Mouse (Mus musculus) embryonic facial prominence, embryonic 13.5 days (tissue): Measurements from ENCODE around the gene Gnl1. TPM values are rescaled to one million over a fixed set of nuclear protein-coding genes. Genes with fewer than 3 reads are reported as not detected.

ENCODE experiments used
- microRNA counts: library from miRNA; unstranded; fragments of <30 nt; microRNA quantifications from one replicate; lab custom pipeline; 2016
- microRNA-seq: library from miRNA; unstranded; fragments of <30 nt; microRNA quantifications from one replicate; pipeline ENCODE4, GENCODE M21; 2016
- polyA plus RNA-seq: library from polyadenylated mRNA; unstranded; fragments of >200 nt; fragmentation: Nextera tagmentation; extraction: Ambion mirVana; gene quantifications from 2 replicates; pipeline ENCODE4 v1.2.1, GENCODE M21; 2015

Gene Gnl1
- polyA plus RNA-seq, 1 experiment from 2014 or later: 64.8 TPM

MicroRNAs within 50 kb of the gene (microRNA counts, 519-probe panel; counts per million panel counts)
- 236 counts per million, percentile 44 among the panel's probes with 10 or more counts for microRNA mmu-miR-877 (lab: Ali Mortazavi, UCI)

Small RNAs within 50 kb of the gene (microRNA-seq; reads per million reads assigned to microRNA genes)
- gene Mir877: 48.3 reads per million, percentile 44 among the genes with 10 or more reads in this experiment

Other genes with a start within 250 kb of the Gnl1 start
- 20.1 and 27.7 TPM in 2 replicates for gene Ier3, start 158.2 kb upstream of the Gnl1 start, polyA plus RNA-seq
- gene Flot1, start 156.6 kb upstream of the Gnl1 start, polyA plus RNA-seq: 61.0 and 67.2 TPM in 2 replicates
- gene Tubb5, start 141.5 kb upstream of the Gnl1 start, polyA plus RNA-seq: 1,166 and 1,221 TPM in 2 replicates
- gene Mdc1, start 138.3 kb upstream of the Gnl1 start, polyA plus RNA-seq: 15.7 and 21.0 TPM in 2 replicates
- gene Nrm, start 118.5 kb upstream of the Gnl1 start, polyA plus RNA-seq: 49.0 and 53.5 TPM in 2 replicates
- gene Ppp1r18, start 114.3 kb upstream of the Gnl1 start, polyA plus RNA-seq: 23.7 and 25.4 TPM in 2 replicates
- gene Dhx16, start 100.0 kb upstream of the Gnl1 start, polyA plus RNA-seq: 40.9 and 53.5 TPM in 2 replicates
- gene 2310061I04Rik, start 82.4 kb upstream of the Gnl1 start, polyA plus RNA-seq: 24.7 and 30.1 TPM in 2 replicates
- gene Atat1, start 69.8 kb upstream of the Gnl1 start, polyA plus RNA-seq: 136 and 151 TPM in 2 replicates
- 60.2 and 69.9 TPM in 2 replicates for gene Mrps18b, start 63.5 kb upstream of the Gnl1 start, polyA plus RNA-seq
- gene Ppp1r10, start 63.4 kb upstream of the Gnl1 start, polyA plus RNA-seq: 40.1 and 44.3 TPM in 2 replicates
- gene Abcf1, start 10.1 kb upstream of the Gnl1 start, polyA plus RNA-seq: 109 and 110 TPM in 2 replicates
- 44.4 and 56.9 TPM in 2 replicates for gene Prr3, start 385 bp downstream of the Gnl1 start, polyA plus RNA-seq
- 3.9 and 4.3 TPM in 2 replicates for gene H2-T24, start 40.7 kb downstream of the Gnl1 start, polyA plus RNA-seq
- 18.8 and 21.6 TPM in 2 replicates for gene H2-T23, start 53.0 kb downstream of the Gnl1 start, polyA plus RNA-seq
- 20.1 and 21.0 TPM in 2 replicates for gene H2-T22, start 62.9 kb downstream of the Gnl1 start, polyA plus RNA-seq
- gene Gm6034, start 63.1 kb downstream of the Gnl1 start, polyA plus RNA-seq: not detected in 2 replicates
- not detected in 2 replicates for gene Gm11127, start 78.5 kb downstream of the Gnl1 start, polyA plus RNA-seq
- not detected in 2 replicates for gene Gm19684, start 141.8 kb downstream of the Gnl1 start, polyA plus RNA-seq
- gene Gm7030, start 149.6 kb downstream of the Gnl1 start, polyA plus RNA-seq: not detected in 2 replicates
- 0.26 TPM in 1 of 2 replicates, not detected in the other for gene Gm8909, start 188.7 kb downstream of the Gnl1 start, polyA plus RNA-seq
- 0.80 TPM in 1 of 2 replicates, not detected in the other for gene H2-T3, start 210.4 kb downstream of the Gnl1 start, polyA plus RNA-seq